Mouse (Mus musculus): ENCODE results near the gene Pigk. TPM values are rescaled to one million over a fixed set of nuclear protein-coding genes. Genes with fewer than 3 reads are reported as not detected.

Gene Pigk
- polyA plus RNA-seq, 1 experiment from 2014 or later, result 24.2 TPM

DNA sequence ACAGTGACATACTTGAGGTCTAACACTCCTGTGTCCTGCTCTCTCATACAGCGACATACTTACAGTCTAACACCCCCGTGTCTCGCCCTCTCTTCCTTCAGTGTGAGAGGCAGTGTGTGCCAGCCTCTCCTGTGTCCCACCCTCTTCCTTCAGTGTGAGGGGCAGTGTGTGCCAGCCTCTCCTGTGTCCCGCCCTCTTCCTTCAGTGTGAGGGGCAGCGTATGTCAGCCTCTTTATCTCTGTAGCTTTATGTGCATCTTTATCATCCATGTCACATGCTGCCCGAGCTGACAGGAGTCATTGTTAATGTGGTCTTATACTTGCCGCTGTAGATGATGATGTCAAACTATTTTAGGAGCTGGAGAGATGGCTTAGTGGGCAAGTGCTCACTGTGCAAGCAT, 41.6 kb downstream of the Pigk start:
- Histone ChIP-seq H3K4me2 (peak overlapping the region; percentile 31), H3K27ac (peak overlapping the region; percentile 89), H3K27me3 (no peaks in the 10 kb centered on the region), H3K9me3 (replicated peaks) (no peaks in the 10 kb centered on the region; the same call in 1 of the 2 replicates), H3K36me3 (peaks cover 12% of the 10 kb centered on the region), H3K4me1 (replicated peaks) (peaks cover 75% of the 10 kb centered on the region), H3K4me3 (replicated peaks) (no peak overlapping the region), H3K9ac (peak overlapping the region; percentile 59)
- DNase-seq (no peak), ATAC-seq (ENCODE audit: low read depth) (peak; percentile 60)
- WGBS (ENCODE audit: insufficient replicate concordance), result 28% methylated on average over 7 of the region's 7 CpGs

DNA sequence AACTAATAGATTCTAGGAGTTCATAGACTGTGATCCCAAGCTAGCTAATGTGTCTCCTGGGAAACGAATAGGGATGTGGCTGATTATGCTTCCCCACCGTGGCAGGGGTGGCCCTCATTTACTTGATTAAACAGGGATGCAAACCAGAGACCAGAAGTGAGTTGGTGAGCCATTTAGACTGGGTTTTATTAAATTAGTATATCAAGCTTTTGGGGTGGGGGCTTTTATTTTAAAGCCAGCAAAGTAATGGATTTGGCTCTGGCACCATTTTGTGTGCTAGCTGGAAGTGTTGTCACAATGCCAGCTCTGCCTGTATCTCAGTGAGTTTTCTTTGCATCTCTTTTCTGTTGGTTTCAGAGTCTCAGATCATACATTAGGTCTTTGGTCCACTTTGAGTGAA, 43.0 kb downstream of the Pigk start:
- Histone ChIP-seq H3K9me3 (replicated peaks) (no peaks in the 10 kb centered on the region; the same call in 1 of the 2 replicates), H3K27me3 (no peaks in the 10 kb centered on the region), H3K36me3 (peaks cover 8% of the 10 kb centered on the region), H3K4me2 (no peak overlapping the region), H3K4me1 (replicated peaks) (peaks cover 80% of the 10 kb centered on the region), H3K27ac (peak overlapping the region; percentile 89), H3K4me3 (replicated peaks) (no peak overlapping the region), H3K9ac (peak overlapping the region; percentile 52)
- WGBS (ENCODE audit: insufficient replicate concordance), result 62% methylated on average over 2 of the region's 2 CpGs
- no peak for ATAC-seq (ENCODE audit: low read depth)
- no peak for DNase-seq

DNA sequence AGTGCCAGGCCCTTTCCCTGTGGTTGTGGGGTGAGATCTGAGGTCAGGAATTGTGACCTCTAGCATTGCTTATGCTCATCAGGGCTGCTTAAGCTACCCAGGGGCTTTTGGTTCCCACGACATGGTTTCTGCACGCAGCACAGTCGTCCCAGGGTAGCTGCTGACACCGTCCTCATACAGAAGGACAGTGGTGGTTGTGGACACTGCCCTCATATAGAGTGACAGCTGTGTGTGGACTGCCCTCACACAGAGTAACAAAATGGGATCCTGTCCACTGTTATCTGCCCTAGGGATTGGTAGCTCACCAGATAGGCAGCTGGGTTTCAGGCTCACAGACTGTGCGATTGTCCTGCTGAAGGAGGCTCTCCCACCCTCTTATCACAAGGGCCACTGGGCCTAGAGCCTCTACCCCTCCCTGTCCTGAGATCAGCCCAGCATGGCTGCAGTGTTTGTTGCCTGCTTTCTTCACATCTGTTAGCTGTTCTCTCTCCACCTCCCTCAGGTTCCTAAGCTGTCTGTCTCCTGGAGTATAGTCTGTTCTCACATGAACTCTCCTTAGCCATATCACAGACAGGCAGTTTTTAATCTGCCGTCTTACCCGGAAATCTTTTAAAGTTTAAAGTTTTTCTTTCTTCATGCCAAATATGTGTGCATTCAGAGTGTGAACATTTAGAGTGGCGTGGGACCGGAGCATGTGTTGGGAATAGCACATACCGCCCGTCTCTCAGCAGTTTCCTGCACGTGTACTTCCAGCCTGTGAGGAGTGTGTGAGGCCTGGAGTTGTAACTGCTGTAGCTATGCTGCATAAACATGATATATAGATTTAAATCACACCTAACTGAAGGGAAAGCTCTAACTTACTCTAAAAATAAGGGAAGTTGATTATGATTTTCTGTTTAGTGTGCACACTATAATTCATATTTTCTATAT, 43.8 kb downstream of the Pigk start:
- H3K27ac ChIP-seq, result peak overlapping the region; percentile 89
- H3K4me1 ChIP-seq (replicated peaks), result peaks cover 88% of the 10 kb centered on the region
- no peaks in the 10 kb centered on the region for H3K9me3 ChIP-seq (replicated peaks)

DNA sequence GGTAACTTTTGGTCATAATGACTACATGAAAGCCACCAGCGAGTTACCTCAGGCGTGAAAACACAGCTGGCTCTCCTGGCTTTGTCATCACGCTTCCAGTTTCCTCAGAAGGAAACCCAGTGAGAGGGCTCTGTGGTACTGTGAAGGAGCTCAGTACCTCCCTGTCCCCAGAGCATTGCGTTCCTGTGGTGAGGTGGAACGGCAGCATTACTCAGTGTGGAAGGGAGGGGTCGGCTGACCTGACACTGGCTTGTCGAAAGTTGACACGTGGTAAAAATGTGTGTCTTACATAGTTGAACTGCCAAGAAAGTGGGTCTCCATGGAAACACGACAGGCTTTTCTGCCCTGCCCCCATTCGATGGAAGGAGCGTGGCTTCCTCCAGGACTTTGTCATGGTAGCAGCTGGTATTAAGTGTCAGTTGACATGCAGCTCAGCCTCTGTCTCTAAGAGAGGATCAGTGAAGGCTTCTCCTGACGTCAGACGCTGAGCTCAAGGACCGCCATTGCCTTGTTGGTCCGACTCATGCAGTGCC, 44.7 kb downstream of the Pigk start:
- H3K4me1 ChIP-seq (replicated peaks), result peaks cover 91% of the 10 kb centered on the region
- H3K27ac ChIP-seq, result peak overlapping the region; percentile 89
- no peaks in the 10 kb centered on the region for H3K36me3 ChIP-seq
- DNase-seq, result no peak
- H3K9ac ChIP-seq, result peak overlapping the region; percentile 33; the same call in 1 of the 2 replicates
- no peak overlapping the region for H3K4me3 ChIP-seq (replicated peaks)
- no peaks in the 10 kb centered on the region for H3K27me3 ChIP-seq
- ATAC-seq (ENCODE audit: low read depth), result no peak
- no peaks in the 10 kb centered on the region for H3K9me3 ChIP-seq (replicated peaks)
- 71% methylated on average over 15 of the region's 15 CpGs for WGBS (ENCODE audit: insufficient replicate concordance)
- no peak overlapping the region for H3K4me2 ChIP-seq

More for the DNA sequence above, 43.8 kb downstream of the Pigk start:
- H3K27me3 ChIP-seq, result no peaks in the 10 kb centered on the region
- H3K9ac ChIP-seq, result peak overlapping the region; percentile 52
- ATAC-seq (ENCODE audit: low read depth) (peak; percentile 97), DNase-seq (peak; percentile 81)
- 41% methylated on average over 12 of the region's 12 CpGs for WGBS (ENCODE audit: insufficient replicate concordance)
- peak overlapping the region; percentile 52 for H3K4me2 ChIP-seq
- no peaks in the 10 kb centered on the region for H3K36me3 ChIP-seq
- H3K4me3 ChIP-seq (replicated peaks), result no peak overlapping the region

DNA sequence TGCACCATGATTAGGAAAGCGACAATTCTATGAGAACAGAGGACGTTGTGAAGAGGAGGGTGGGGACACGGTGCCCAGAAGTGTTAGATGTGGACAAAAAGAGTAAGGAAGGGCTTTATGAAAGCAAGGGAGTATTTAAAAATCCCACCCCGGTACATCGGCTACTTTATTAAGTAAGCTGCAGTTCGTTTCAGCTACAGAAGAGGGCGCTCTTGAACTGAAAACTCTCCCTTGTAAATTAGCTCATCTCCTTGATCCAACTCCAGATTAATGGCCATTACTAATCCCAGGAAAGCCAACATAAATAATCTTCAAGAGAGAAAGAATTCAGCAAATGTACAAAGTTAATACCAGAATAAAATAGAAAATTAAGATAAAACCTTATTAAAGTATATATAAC, 47.2 kb downstream of the Pigk start:
- Histone ChIP-seq H3K36me3 (no peaks in the 10 kb centered on the region), H3K4me1 (replicated peaks) (peaks cover 86% of the 10 kb centered on the region), H3K9me3 (replicated peaks) (no peaks in the 10 kb centered on the region), H3K9ac (no peak overlapping the region), H3K4me2 (no peak overlapping the region), H3K27ac (peak overlapping the region; percentile 9; the same call in 1 of the 2 replicates), H3K27me3 (no peaks in the 10 kb centered on the region), H3K4me3 (replicated peaks) (no peak overlapping the region)
- WGBS (ENCODE audit: insufficient replicate concordance), result 18% methylated on average over 7 of the region's 7 CpGs
- ATAC-seq (ENCODE audit: low read depth), result no peak
- peak; percentile 40 for DNase-seq

DNA sequence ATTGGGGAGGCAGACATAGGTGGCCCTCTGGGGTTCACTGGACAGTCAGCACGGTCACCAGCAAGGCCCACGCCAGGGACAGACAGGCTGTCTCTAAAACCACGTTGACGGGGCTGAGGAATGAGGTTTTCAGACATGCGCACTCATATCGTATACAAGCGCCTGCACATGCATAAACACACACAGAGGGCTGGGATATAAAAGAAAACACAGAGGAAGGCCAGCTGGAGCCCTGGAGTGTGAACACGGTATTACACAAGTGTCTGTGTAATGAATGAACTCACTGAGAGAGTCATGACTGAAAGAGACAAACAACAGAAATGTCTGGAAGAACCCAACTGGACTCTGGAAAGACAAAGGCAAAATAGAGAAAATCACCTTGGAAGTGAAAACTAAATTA, 47.8 kb downstream of the Pigk start:
- H3K4me1 ChIP-seq (replicated peaks), result peaks cover 80% of the 10 kb centered on the region
- 80% methylated on average over 8 of the region's 8 CpGs for WGBS (ENCODE audit: insufficient replicate concordance)

DNA sequence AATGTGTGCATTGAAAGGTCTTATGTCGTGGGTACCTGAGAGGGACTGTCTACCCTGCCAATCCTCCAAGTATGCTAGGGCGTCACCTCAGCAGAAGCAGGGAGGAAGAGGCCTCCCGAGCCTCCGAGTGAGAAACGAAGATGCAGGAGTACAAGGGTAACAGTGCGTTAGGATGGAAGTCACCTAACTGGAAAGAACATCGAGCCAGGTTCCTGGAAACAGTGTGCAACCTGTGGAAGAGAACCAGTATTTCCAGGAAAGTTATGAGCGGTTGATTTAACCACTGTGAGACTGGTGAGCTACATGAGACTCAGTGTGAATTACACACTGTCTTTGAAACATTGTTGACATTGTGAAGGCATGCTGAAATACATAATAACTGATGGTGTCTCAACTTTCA, 48.4 kb downstream of the Pigk start:
- ATAC-seq (ENCODE audit: low read depth) (no peak), DNase-seq (no peak)
- Histone ChIP-seq H3K27me3 (no peaks in the 10 kb centered on the region), H3K27ac (peak overlapping the region; percentile 80), H3K4me2 (peak overlapping the region; percentile 45), H3K9ac (0 out of 2 replicates have a peak overlapping the region, but pooled peaks have one; percentile 24), H3K36me3 (peaks cover under 1% of the 10 kb centered on the region; the same call in 1 of the 2 replicates), H3K9me3 (replicated peaks) (no peaks in the 10 kb centered on the region), H3K4me1 (replicated peaks) (peaks cover 74% of the 10 kb centered on the region), H3K4me3 (replicated peaks) (no peak overlapping the region)
- WGBS (ENCODE audit: insufficient replicate concordance), result 51% methylated on average over 8 of the region's 8 CpGs

More for the DNA sequence above, 47.8 kb downstream of the Pigk start:
- Histone ChIP-seq H3K9me3 (replicated peaks) (no peaks in the 10 kb centered on the region), H3K36me3 (no peaks in the 10 kb centered on the region), H3K27me3 (no peaks in the 10 kb centered on the region), H3K9ac (0 out of 2 replicates have a peak overlapping the region, but pooled peaks have one; percentile 24), H3K27ac (peak overlapping the region; percentile 64), H3K4me3 (replicated peaks) (no peak overlapping the region), H3K4me2 (no peak overlapping the region)
- no peak for DNase-seq
- ATAC-seq (ENCODE audit: low read depth), result no peak

DNA sequence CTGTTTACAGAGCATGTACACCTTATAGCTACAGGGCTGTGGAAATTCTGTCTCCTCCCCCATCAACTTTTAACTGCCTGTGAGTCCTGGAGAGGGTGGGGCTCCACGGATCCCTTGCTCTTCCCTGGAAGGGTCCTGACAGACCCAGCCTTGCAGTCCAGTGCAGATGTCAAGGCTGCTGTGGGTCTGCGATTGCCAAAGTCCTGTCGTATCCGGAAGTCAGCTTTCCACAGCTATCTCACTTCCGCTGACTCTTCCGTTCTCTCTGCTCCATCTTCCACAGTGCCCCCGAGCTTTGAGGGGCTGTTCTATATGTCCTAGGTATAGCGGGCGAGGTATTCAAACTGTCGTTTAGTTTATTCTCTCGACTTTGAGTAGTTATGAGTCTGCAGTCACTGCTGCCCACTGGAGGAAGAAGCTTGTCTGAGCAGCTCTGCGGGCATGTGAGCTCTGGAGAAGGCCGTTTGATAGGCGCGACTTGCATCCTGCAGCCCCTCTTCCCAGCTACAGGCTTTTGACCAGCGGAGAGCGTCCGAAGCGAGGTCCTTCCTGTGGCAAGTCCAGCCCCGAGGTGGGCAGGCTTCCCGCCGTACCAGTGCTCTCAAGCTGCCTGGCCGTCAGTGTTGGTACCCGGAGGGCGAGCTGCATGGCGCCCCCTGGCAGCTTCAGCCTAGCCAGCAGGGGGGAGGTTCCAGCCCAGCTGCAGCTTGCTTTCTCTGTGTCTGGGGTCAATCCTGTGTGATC, 49.4 kb downstream of the Pigk start:
- ATAC-seq (ENCODE audit: low read depth) (peak; percentile 77), DNase-seq (peak; percentile 42)
- H3K27ac ChIP-seq, result peak overlapping the region; percentile 80
- peaks cover 64% of the 10 kb centered on the region for H3K4me1 ChIP-seq (replicated peaks)
- WGBS (ENCODE audit: insufficient replicate concordance), result 19% methylated on average over 26 of the region's 26 CpGs
- no peaks in the 10 kb centered on the region for H3K9me3 ChIP-seq (replicated peaks)
- H3K9ac ChIP-seq, result peak overlapping the region; percentile 68
- no peaks in the 10 kb centered on the region for H3K27me3 ChIP-seq
- peak overlapping the region; percentile 60 for H3K4me3 ChIP-seq (replicated peaks)
- H3K4me2 ChIP-seq, result peak overlapping the region; percentile 74
- peaks cover 7% of the 10 kb centered on the region for H3K36me3 ChIP-seq

DNA sequence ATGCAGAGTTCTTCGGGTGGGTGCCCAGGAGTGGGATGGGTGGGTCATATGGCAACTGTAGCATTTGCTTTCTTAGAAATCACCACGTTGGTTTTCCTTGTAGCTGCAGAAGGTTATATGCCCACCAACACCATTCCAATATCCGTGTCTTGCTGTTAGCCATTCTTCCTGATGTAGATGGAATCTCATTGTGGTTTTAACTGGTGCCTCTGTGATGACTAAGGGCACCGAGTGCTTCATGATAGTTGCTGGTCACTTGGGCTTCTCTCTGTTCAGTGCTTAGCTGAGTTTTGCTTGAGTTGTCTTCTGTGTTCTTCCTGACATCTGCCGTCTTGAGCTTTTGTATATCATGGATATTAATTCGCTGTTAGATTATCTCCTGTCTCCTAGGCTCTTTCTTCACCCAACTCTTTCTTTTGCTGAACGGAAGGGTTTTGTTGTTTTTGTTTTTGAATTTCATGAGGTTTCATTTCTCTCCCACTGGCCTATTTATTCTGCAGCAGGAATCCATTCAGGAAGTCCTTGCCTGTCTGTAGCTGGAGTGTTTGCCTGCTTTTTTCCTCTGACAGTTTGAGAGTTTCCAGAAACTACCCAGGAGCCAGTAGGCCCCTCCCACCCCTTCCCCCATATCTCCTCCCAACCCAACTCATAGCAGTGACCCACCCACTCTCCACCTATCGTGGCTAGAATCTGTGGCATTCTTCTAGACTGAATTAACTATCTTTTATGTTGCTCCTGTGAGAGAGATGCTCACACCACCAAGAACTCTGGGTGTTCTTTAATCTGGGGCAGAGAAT, 50.8 kb downstream of the Pigk start:
- Histone ChIP-seq H3K36me3 (peaks cover 14% of the 10 kb centered on the region), H3K27me3 (no peaks in the 10 kb centered on the region), H3K4me1 (replicated peaks) (peaks cover 50% of the 10 kb centered on the region), H3K9me3 (replicated peaks) (no peaks in the 10 kb centered on the region), H3K9ac (no peak overlapping the region), H3K27ac (peak overlapping the region; percentile 34; the same call in 1 of the 2 replicates), H3K4me2 (peak overlapping the region; percentile 74), H3K4me3 (replicated peaks) (no peak overlapping the region; the same call in 1 of the 2 replicates)
- DNase-seq (no peak), ATAC-seq (ENCODE audit: low read depth) (no peak)
- 31% methylated on average over 8 of the region's 8 CpGs for WGBS (ENCODE audit: insufficient replicate concordance)

DNA sequence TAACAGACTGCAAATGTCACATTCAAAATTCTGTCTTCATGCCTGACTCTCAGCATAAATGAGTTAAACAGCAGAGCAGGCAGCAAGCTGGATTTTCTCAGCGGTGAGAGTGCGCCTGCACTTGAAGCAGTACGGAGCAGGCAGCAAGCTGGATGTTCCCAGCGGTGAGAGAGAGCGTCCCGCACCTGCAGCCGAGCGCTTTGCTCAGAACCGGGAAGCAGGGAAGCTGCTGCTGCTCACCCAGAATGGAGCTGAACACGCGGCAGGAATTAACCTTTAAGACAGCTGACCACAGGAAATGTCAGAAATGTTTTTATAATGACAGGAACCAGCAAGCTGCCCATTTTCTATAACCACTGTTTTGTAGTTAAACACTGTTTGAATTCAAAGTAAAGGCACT, 53.6 kb downstream of the Pigk start:
- 77% methylated on average over 11 of the region's 11 CpGs for WGBS (ENCODE audit: insufficient replicate concordance)
- no peak overlapping the region for H3K9ac ChIP-seq
- peaks cover 27% of the 10 kb centered on the region for H3K4me1 ChIP-seq (replicated peaks)
- H3K36me3 ChIP-seq, result peaks cover 14% of the 10 kb centered on the region
- no peaks in the 10 kb centered on the region for H3K9me3 ChIP-seq (replicated peaks)
- H3K4me2 ChIP-seq, result no peak overlapping the region
- H3K27ac ChIP-seq, result no peak overlapping the region
- DNase-seq, result no peak
- H3K27me3 ChIP-seq, result no peaks in the 10 kb centered on the region
- ATAC-seq (ENCODE audit: low read depth), result no peak
- no peak overlapping the region for H3K4me3 ChIP-seq (replicated peaks)
